Mouse (Mus musculus) brain, embryonic 14.5 days (tissue): ENCODE measurements around the gene Entpd7.

ENCODE experiments used
- CTCF ChIP-seq: fragments of 200-500 bp; IDR thresholded peaks from 2 replicates; pipeline ENCODE4 v1.5.1; 2012; ENCODE audit warnings: inconsistent platforms, mild to moderate bottlenecking, moderate library complexity, borderline replicate concordance; ENCODE audit not compliant: insufficient read depth, insufficient read length; ENCODE audit errors: extremely low read depth
- POLR2A ChIP-seq: fragments of 200-500 bp; IDR thresholded peaks from 2 replicates; pipeline ENCODE4 v1.6.1; 2012; ENCODE audit warnings: mild to moderate bottlenecking, inconsistent platforms, borderline replicate concordance; ENCODE audit not compliant: poor library complexity, insufficient read depth, insufficient read length, severe bottlenecking; ENCODE audit errors: extremely low read depth

- TF ChIP-seq CTCF, result no peak
- TF ChIP-seq POLR2A, result no peak
Observed at GRCm38 (mm10) chr19:43641833-43642232, 47.6 kb upstream of the Entpd7 start.
